Mouse (Mus musculus): ENCODE data around the gene Mip. TPM values are rescaled to one million over a fixed set of nuclear protein-coding genes. Genes with fewer than 3 reads are reported as not detected.
"Not testable (repeated sequence)": the region's sequence is repeated elsewhere in the genome, so short reads cannot be mapped to it uniquely, and the experiment has no call there.

Mip gene
- polyA plus RNA-seq, 1 experiment from 2014 or later = not detected

- Histone ChIP-seq H3K9ac (no peak within 1 kb of the TSS), H3K9me3 (replicated peaks) (no peaks in the 10 kb centered on the region), H3K4me1 (replicated peaks) (no peaks in the 10 kb centered on the region; the same call in 1 of the 2 replicates), H3K27ac (peak within 1 kb of the TSS; percentile 51; the same call in 1 of the 2 replicates), H3K4me3 (replicated peaks) (no peak within 1 kb of the TSS), H3K27me3 (no peaks in the 10 kb centered on the region), H3K4me2 (no peak within 1 kb of the TSS), H3K36me3 (peaks cover 42% of the 10 kb centered on the region)
- no peak for DNase-seq
- WGBS (ENCODE audit: insufficient replicate concordance) = 80% methylated on average over 4 of the region's 4 CpGs
- ATAC-seq (ENCODE audit: low read depth) = no peak
Measured at GRCm38 (mm10) chr10:128253677-128254255, 28.1 kb downstream of the Mip start, which contains the start of gene Apon. Gene Apon, plus strand, starts transcription at chr10:128254096.

GRCm38 (mm10) chr10:128255925-128256324 is 30.3 kb downstream of the Mip start:
- 69% methylated on average over 8 of the region's 8 CpGs for WGBS (ENCODE audit: insufficient replicate concordance)
- Histone ChIP-seq H3K4me1 (replicated peaks) (peaks cover 4% of the 10 kb centered on the region; the same call in 1 of the 2 replicates), H3K4me3 (replicated peaks) (no peak overlapping the region), H3K9me3 (replicated peaks) (no peaks in the 10 kb centered on the region), H3K27ac (no peak overlapping the region), H3K9ac (no peak overlapping the region), H3K4me2 (no peak overlapping the region), H3K27me3 (no peaks in the 10 kb centered on the region), H3K36me3 (peaks cover 20% of the 10 kb centered on the region)
- DNase-seq (no peak), ATAC-seq (ENCODE audit: low read depth) (no peak)

DNA sequence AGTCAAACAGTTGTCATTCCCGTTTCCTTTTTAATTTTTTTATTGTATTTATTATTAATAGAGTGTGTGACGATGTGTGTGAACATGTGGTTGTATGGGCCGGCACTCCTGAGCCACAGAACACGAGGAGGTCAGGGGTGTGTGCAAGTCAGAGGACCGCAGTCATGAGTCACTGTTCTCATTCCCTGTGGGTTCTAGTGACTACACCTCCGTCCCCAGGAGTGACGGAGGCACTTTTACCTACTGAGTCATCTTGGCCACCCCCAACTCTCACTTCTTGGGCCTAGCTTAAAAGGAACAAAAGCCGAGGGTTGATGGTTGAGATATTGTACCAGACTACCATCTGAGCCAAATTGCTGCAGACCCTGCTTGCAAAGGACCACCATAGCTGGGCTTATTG is 30.7 kb downstream of the Mip start:
- Histone ChIP-seq H3K36me3 (peaks cover 16% of the 10 kb centered on the region), H3K9me3 (replicated peaks) (no peaks in the 10 kb centered on the region), H3K4me2 (no peak overlapping the region), H3K4me3 (replicated peaks) (no peak overlapping the region), H3K27me3 (no peaks in the 10 kb centered on the region), H3K9ac (no peak overlapping the region), H3K27ac (no peak overlapping the region), H3K4me1 (replicated peaks) (peaks cover 4% of the 10 kb centered on the region; the same call in 1 of the 2 replicates)
- no peak for DNase-seq
- 80% methylated on average over 8 of the region's 8 CpGs for WGBS (ENCODE audit: insufficient replicate concordance)
- no peak for ATAC-seq (ENCODE audit: low read depth)

- Histone ChIP-seq H3K27ac (peak overlapping the region; percentile 6; the same call in 1 of the 2 replicates), H3K36me3 (no peaks in the 10 kb centered on the region), H3K4me3 (replicated peaks) (no peak overlapping the region), H3K9ac (no peak overlapping the region), H3K4me2 (no peak overlapping the region), H3K27me3 (no peaks in the 10 kb centered on the region), H3K4me1 (replicated peaks) (peaks cover 4% of the 10 kb centered on the region; the same call in 1 of the 2 replicates), H3K9me3 (replicated peaks) (no peaks in the 10 kb centered on the region)
- DNase-seq (no peak), ATAC-seq (ENCODE audit: low read depth) (peak; percentile 52; the same call in 1 of the 2 replicates)
- 28% methylated on average over 4 of the region's 4 CpGs for WGBS (ENCODE audit: insufficient replicate concordance)
Measured at GRCm38 (mm10) chr10:128258953-128259352, 33.3 kb downstream of the Mip start.

DNA sequence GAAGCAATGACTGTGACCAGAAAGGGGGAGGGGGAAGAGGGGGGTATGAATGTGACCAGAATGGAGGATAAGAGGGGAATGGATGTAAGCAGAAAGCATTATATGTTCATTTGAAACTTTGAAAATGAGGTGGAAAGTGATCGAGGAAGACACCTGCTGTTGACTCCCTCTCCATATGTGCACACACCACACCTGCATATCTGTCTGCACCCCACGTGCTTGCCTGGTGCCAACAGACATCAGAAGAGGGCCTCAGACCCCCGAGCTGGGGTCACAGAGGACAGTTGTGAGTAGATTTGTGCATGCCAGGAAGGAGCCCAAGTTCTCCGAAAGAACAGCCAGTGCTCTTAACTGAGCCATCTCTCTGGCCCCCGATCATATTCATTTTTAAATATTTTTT is 34.3 kb downstream of the Mip start:
- Histone ChIP-seq H3K27ac (no peak overlapping the region), H3K4me3 (replicated peaks) (no peak overlapping the region), H3K27me3 (no peaks in the 10 kb centered on the region), H3K9ac (no peak overlapping the region), H3K9me3 (replicated peaks) (no peaks in the 10 kb centered on the region), H3K4me2 (no peak overlapping the region), H3K4me1 (replicated peaks) (peaks cover 4% of the 10 kb centered on the region; the same call in 1 of the 2 replicates), H3K36me3 (no peaks in the 10 kb centered on the region)
- 59% methylated on average over 5 of the region's 5 CpGs for WGBS (ENCODE audit: insufficient replicate concordance)
- ATAC-seq (ENCODE audit: low read depth) = no peak
- DNase-seq = no peak

DNA sequence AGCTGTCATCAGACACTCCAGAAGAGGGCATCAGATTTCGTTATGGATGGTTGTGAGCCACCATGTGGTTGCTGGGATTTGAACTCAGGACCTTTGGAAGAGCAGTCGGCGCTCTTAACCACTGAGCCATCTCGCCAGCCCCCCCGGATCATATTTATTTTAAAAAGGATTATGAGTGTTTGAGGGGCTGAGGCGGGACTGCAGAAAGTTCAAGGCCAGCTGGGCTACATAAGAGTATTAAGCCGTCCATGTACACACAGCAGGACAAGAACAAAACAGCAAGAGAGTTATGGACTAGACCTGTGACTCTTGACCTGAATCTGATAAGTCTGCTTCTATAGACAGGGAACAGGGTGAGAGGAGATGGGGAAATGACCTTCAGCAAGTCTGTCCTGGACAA is 34.7 kb downstream of the Mip start:
- not testable (repeated sequence) for ATAC-seq (ENCODE audit: low read depth); DNase-seq; H3K36me3 ChIP-seq; H3K27me3 ChIP-seq; H3K4me1 ChIP-seq (replicated peaks); H3K9me3 ChIP-seq (replicated peaks); H3K4me3 ChIP-seq (replicated peaks); H3K4me2 ChIP-seq; H3K27ac ChIP-seq; H3K9ac ChIP-seq
- 79% methylated on average over 7 of the region's 7 CpGs for WGBS (ENCODE audit: insufficient replicate concordance)

GRCm38 (mm10) chr10:128262300-128262699 is 36.7 kb downstream of the Mip start:
- H3K4me2 ChIP-seq = no peak overlapping the region
- no peaks in the 10 kb centered on the region for H3K36me3 ChIP-seq
- H3K27me3 ChIP-seq = no peaks in the 10 kb centered on the region
- no peaks in the 10 kb centered on the region for H3K9me3 ChIP-seq (replicated peaks)
- H3K9ac ChIP-seq = no peak overlapping the region
- ATAC-seq (ENCODE audit: low read depth) (no peak), DNase-seq (no peak)
- H3K4me1 ChIP-seq (replicated peaks) = peaks cover 4% of the 10 kb centered on the region; the same call in 1 of the 2 replicates
- H3K27ac ChIP-seq = no peak overlapping the region
- no peak overlapping the region for H3K4me3 ChIP-seq (replicated peaks)
- WGBS (ENCODE audit: insufficient replicate concordance) = 75% methylated on average over 22 of the region's 22 CpGs

DNA sequence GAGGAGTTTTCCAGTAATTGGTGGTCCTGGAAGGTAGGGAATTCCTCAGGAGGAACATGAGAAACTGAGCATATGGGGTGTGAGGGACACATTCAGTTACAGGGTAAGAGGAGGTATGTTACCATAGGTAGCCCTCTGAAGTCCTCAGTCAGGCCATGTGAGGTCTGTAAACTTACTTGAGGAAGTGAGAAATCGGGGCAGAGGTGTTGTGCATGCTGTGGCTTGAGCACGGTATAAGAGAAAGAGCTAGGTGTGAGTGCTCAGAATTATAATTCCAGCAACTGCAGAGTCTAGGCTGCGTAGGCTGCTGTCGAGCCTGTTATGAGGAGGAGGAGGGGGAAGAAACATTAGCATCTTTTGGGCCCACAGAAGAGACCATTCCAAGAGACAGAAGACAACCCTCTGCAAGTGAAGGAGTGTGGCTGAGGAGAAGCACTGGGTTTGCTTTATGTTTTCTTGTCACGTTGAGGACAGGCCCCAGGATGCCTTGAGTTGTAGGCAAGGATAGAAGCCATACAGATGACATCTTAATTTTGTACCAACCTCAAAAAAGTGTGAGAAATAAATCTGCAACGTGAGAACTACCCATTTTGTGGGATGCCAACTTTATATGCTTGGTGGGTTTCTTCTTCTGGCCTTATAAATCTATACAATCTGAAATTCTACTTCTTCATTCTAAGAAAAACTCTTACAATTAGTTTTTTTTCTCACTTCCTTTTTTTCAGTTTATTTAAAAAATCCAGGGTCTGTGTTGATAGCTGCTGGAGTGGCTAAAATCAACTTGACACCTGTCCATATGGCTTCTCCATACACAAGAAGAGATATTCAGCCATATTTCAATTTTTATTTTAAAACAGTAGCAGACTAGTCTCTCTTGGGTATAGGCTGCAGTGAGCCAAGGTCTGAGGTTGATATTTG is 38.0 kb downstream of the Mip start:
- peaks cover 4% of the 10 kb centered on the region; the same call in 1 of the 2 replicates for H3K4me1 ChIP-seq (replicated peaks)
- WGBS (ENCODE audit: insufficient replicate concordance) = 65% methylated on average over 6 of the region's 6 CpGs
- H3K36me3 ChIP-seq = no peaks in the 10 kb centered on the region

DNA sequence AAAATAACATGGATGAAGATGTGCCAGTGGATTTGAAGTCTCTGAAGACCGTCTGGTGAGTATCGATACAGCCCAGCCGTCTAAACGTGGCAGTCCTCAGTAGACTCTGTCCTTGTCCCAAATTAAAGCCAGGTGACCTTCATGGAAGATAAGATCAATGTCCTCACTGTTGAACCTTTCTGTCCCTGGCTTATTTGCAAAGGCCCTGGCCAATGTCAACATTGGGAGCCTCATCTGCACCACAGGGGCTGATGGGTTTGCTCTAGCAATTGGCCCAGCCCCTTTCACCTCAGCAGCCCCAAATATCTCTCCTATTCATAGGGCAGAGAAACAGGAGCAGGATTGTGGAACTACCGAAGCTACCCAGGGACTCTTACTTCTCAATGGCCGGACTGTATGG is 42.7 kb downstream of the Mip start, which contains the start of gene Apof:
TSS of gene Apof (plus strand) at position 301 of the 400 bp plus-strand sequence.
- Histone ChIP-seq H3K9ac (peak within 1 kb of the TSS; percentile 40), H3K9me3 (replicated peaks) (no peaks in the 10 kb centered on the region), H3K4me3 (replicated peaks) (peak within 1 kb of the TSS; percentile 86), H3K27ac (peak within 1 kb of the TSS; percentile 71), H3K27me3 (no peaks in the 10 kb centered on the region), H3K36me3 (no peaks in the 10 kb centered on the region), H3K4me2 (peak within 1 kb of the TSS; percentile 85), H3K4me1 (replicated peaks) (peaks cover 35% of the 10 kb centered on the region)
- DNase-seq (no peak), ATAC-seq (ENCODE audit: low read depth) (no peak; the same call in 1 of the 2 replicates)
- 77% methylated on average over 6 of the region's 6 CpGs for WGBS (ENCODE audit: insufficient replicate concordance)

More for the DNA sequence above, 38.0 kb downstream of the Mip start:
- Histone ChIP-seq H3K4me3 (replicated peaks) (no peak overlapping the region), H3K9me3 (replicated peaks) (no peaks in the 10 kb centered on the region), H3K4me2 (no peak overlapping the region), H3K27me3 (no peaks in the 10 kb centered on the region), H3K27ac (no peak overlapping the region), H3K9ac (no peak overlapping the region)
- DNase-seq = no peak
- ATAC-seq (ENCODE audit: low read depth) = no peak

GRCm38 (mm10) chr10:128269206-128269910 is 43.7 kb downstream of the Mip start:
- Histone ChIP-seq H3K27me3 (no peaks in the 10 kb centered on the region), H3K4me2 (peak overlapping the region; percentile 85), H3K4me1 (replicated peaks) (peaks cover 36% of the 10 kb centered on the region), H3K9ac (peak overlapping the region; percentile 76), H3K9me3 (replicated peaks) (no peaks in the 10 kb centered on the region), H3K27ac (peak overlapping the region; percentile 61), H3K4me3 (replicated peaks) (peak overlapping the region; percentile 86), H3K36me3 (no peaks in the 10 kb centered on the region)
- WGBS (ENCODE audit: insufficient replicate concordance) = 81% methylated on average over 16 of the region's 16 CpGs
- DNase-seq = no peak
- no peak for ATAC-seq (ENCODE audit: low read depth)

Measured in liver, embryonic 13.5 days (tissue).